Mouse (Mus musculus) stomach, embryonic 16.5 days (tissue): ENCODE data around the gene Asah2. TPM values are rescaled to one million over a fixed set of nuclear protein-coding genes. Genes with fewer than 3 reads are reported as not detected.
A peak's percentile ranks its signal among the peaks of the same experiment; 100 is the strongest.
"Not testable (repeated sequence)": the region's sequence is repeated elsewhere in the genome, so short reads cannot be mapped to it uniquely, and the experiment has no call there.

Source experiments
- ATAC-seq: fragments of 200-750 bp; cut with Nextera tagmentation; 2 replicates; pipeline ENCODE4 v1.8.0; 2017; ENCODE audit warnings: moderate number of reproducible peaks, moderate TSS enrichment; ENCODE audit not compliant: insufficient read depth, low FRiP score
- H3K27ac ChIP-seq: fragments of 300-500 bp; sonication (generic); 2 replicates; pipeline ENCODE4 v1.5.1; 2014; ENCODE audit warnings: low read length
- H3K27me3 ChIP-seq: fragments of 300-500 bp; sonication (generic); 2 replicates; pipeline ENCODE4 v1.6.1; 2014; ENCODE audit warnings: low read length, control low read depth, mixed read lengths; ENCODE audit not compliant: control insufficient read depth, insufficient read depth
- H3K36me3 ChIP-seq: fragments of 300-500 bp; sonication (generic); 2 replicates; pipeline ENCODE4 v1.6.1; 2014; ENCODE audit warnings: low read length; ENCODE audit not compliant: control insufficient read depth, insufficient read depth
- H3K4me1 ChIP-seq: fragments of 300-500 bp; sonication (generic); 2 replicates; pipeline ENCODE4 v1.6.1; 2014; ENCODE audit warnings: low read length, control low read depth, mixed read lengths; ENCODE audit not compliant: control insufficient read depth, insufficient read depth
- H3K4me2 ChIP-seq: fragments of 300-500 bp; sonication (generic); 2 replicates; pipeline ENCODE4 v1.6.1; 2014; ENCODE audit warnings: low read depth, low read length, mixed read lengths
- H3K4me3 ChIP-seq: fragments of 300-500 bp; sonication (generic); replicated peaks from 2 replicates; pipeline ENCODE4 v1.5.1; 2014; ENCODE audit warnings: mild to moderate bottlenecking, low read length
- H3K9ac ChIP-seq: fragments of 300-500 bp; sonication (generic); 2 replicates; pipeline ENCODE4 v1.6.1; 2014; ENCODE audit warnings: low read length
- H3K9me3 ChIP-seq: fragments of 300-500 bp; sonication (generic); replicated peaks from 2 replicates; pipeline ENCODE4 v1.6.1; 2016; ENCODE audit warnings: low read length, control low read depth; ENCODE audit not compliant: control insufficient read depth
- WGBS: fragments of 180-500 bp; shearing (Covaris S2); extraction: QIAGEN DNeasy Blood & Tissue Kit; methylation state at CpG from one replicate; pipeline ENCODE4 v1.1.7; 2014; 5-methylcytosine and 5-hydroxymethylcytosine counted together
- polyA plus RNA-seq: library from polyadenylated mRNA; unstranded; fragments of >200 nt; fragmentation: Nextera tagmentation; extraction: Ambion mirVana; gene quantifications from 2 replicates; pipeline ENCODE4 v1.2.1, GENCODE M21; 2015

Gene Asah2
- polyA plus RNA-seq, 1 experiment from 2014 or later, result 2.4 TPM

DNA sequence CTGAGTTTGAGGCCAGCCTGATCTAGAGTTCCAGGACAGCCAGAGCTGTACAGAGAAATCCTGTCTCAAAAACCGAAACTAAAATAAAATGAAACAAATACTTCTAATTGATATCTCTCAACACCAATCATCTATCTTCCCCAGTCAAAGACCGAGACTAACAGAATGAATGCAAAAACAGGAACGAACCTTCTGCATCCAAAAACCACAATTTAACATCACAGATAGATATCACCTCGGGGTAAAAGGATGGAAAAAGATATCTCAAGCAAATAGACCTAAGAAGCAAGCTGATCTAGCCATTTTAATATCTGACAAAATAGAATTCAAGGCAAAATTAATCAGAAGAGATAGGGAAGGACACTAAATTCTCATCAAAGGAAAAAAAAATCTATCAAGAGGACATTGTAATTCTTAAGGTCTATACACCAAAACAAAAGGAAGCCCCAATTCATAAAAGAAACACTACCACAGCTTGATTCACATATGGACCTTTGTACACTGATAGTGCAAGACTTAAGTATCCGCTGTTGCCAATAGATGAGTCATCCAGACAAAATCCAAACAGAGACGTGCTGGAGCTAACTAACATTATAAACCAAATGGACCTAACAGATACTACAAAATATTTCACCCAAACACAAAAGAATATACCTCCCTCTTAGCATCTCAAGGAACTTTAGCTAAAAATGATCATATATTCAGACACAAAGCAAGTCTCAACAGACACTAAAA, 20.1 kb downstream of the Asah2 start:
- 76% methylated on average over 6 of the region's 6 CpGs for WGBS
- Histone ChIP-seq H3K4me1 (no peaks in the 10 kb centered on the region), H3K4me2 (no peak overlapping the region), H3K27ac (no peak overlapping the region), H3K9me3 (no peaks in the 10 kb centered on the region), H3K36me3 (no peaks in the 10 kb centered on the region), H3K27me3 (no peaks in the 10 kb centered on the region), H3K4me3 (no peak overlapping the region), H3K9ac (no peak overlapping the region)
- ATAC-seq, result no peak

DNA sequence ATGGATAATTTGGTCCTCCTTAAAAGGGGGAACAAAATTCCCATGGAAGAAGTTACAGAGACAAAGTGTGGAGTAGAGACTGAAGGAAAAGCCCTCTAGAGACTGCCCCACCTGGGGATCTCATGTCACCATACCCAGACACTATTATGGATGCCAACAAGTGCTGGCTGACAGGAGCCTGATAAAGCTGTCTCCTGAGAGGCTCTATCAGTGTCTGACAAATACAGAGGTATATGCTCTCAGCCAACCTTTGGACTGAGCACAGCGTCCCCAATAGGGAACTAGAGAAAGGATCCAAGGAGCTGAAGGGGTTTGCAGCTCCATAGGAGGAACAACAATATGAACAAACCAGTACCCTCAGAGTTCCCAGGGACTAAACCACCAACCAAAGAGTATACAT, 23.2 kb downstream of the Asah2 start:
- H3K4me1 ChIP-seq, H3K4me3 ChIP-seq, H3K36me3 ChIP-seq, H3K9ac ChIP-seq, H3K9me3 ChIP-seq, H3K4me2 ChIP-seq, H3K27ac ChIP-seq, ATAC-seq, H3K27me3 ChIP-seq: not testable (repeated sequence)
- WGBS, result 70% methylated on average over 1 of the region's 1 CpGs

DNA sequence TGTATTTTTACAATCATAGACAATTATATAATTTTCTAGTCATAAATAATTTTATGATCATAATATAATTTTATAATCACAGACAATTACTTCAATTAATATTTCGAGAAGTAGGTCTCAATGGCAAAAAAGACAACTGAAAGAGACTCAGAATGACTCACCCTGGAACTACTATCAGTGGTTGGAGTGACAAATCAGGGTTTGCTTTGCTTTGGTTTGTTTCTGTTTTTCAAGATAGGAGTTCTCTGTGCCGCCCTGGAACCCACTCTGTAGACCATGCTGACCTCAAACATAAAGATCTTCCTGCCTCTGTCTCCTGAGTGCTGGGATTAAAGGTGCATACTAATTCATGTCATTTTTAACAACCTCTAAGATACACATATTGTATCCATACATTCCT, 37.7 kb downstream of the Asah2 start:
- ATAC-seq, result no peak

GRCm38 (mm10) chr19:32069598-32069997, 38.4 kb downstream of the Asah2 start:
- no peak overlapping the region for H3K4me3 ChIP-seq
- H3K27me3 ChIP-seq, result no peaks in the 10 kb centered on the region
- peak overlapping the region; percentile 60; the same call in 1 of the 2 replicates for H3K27ac ChIP-seq
- no peaks in the 10 kb centered on the region for H3K9me3 ChIP-seq
- WGBS, result 50% methylated on average over 2 of the region's 2 CpGs
- H3K36me3 ChIP-seq, result no peaks in the 10 kb centered on the region
- peaks cover 7% of the 10 kb centered on the region; the same call in 1 of the 2 replicates for H3K4me1 ChIP-seq
- ATAC-seq, result peak; percentile 78
- no peak overlapping the region for H3K4me2 ChIP-seq
- H3K9ac ChIP-seq, result no peak overlapping the region

More for the DNA sequence above, 37.7 kb downstream of the Asah2 start:
- 67% methylated on average over 2 of the region's 2 CpGs for WGBS
- Histone ChIP-seq H3K4me2 (no peak overlapping the region), H3K36me3 (no peaks in the 10 kb centered on the region), H3K27ac (no peak overlapping the region), H3K4me1 (peaks cover 7% of the 10 kb centered on the region; the same call in 1 of the 2 replicates), H3K9me3 (no peaks in the 10 kb centered on the region), H3K9ac (no peak overlapping the region), H3K27me3 (no peaks in the 10 kb centered on the region), H3K4me3 (no peak overlapping the region)

GRCm38 (mm10) chr19:32067669-32068068, 40.3 kb downstream of the Asah2 start:
- Histone ChIP-seq H3K27me3 (no peaks in the 10 kb centered on the region), H3K4me1 (peaks cover 7% of the 10 kb centered on the region; the same call in 1 of the 2 replicates), H3K4me3 (no peak overlapping the region), H3K4me2 (no peak overlapping the region), H3K36me3 (no peaks in the 10 kb centered on the region), H3K9me3 (no peaks in the 10 kb centered on the region), H3K27ac (no peak overlapping the region), H3K9ac (no peak overlapping the region)
- ATAC-seq, result no peak
- WGBS, result 64% methylated on average over 4 of the region's 4 CpGs

DNA sequence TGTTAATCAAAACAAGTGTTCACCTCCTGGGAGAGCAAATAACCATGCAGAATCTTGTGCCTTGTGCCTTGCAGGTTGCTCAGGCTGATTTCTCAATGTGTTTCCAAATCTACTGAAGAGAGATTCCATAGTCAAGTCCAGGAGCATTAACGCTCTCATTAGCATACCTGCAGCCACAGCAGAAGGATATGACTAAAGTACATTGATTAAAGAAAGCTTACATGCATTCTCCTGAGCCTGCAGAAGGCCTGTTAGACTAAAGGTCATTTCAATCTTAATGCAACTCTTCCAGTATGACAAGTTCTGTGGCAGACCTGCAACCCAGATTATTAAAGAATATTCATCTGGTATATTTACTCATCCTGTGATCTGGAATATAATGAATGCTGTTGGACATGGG, 46.7 kb downstream of the Asah2 start:
- Histone ChIP-seq H3K27me3 (no peaks in the 10 kb centered on the region), H3K4me1 (peaks cover 3% of the 10 kb centered on the region; the same call in 1 of the 2 replicates), H3K9me3 (no peaks in the 10 kb centered on the region), H3K4me2 (no peak overlapping the region), H3K27ac (no peak overlapping the region), H3K36me3 (no peaks in the 10 kb centered on the region), H3K4me3 (no peak overlapping the region), H3K9ac (no peak overlapping the region)
- WGBS, result 63% methylated on average over 1 of the region's 1 CpGs
- no peak for ATAC-seq

DNA sequence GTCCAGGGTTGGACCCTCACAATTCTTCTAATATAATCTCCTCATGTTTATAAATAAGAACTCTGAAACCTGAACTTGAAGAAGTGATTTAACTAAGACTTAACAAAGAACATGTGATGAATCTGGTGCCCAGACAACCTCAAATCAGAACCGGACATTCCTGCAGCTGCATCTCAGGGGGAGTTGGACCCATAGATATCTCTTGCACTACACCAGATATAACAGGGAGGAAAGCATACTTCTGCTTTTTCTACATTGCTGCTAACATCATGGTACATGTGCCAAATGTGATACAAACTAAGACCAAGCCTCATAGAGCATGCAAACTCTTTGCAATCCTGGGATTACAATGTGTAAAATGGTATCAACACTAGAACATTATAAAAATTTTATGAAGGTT, 51.8 kb downstream of the Asah2 start:
- Histone ChIP-seq H3K9ac (no peak overlapping the region), H3K4me1 (no peaks in the 10 kb centered on the region), H3K4me3 (no peak overlapping the region), H3K36me3 (no peaks in the 10 kb centered on the region), H3K27ac (no peak overlapping the region), H3K4me2 (no peak overlapping the region), H3K9me3 (no peaks in the 10 kb centered on the region), H3K27me3 (no peaks in the 10 kb centered on the region)
- no peak for ATAC-seq
- 94% methylated on average over 1 of the region's 1 CpGs for WGBS

DNA sequence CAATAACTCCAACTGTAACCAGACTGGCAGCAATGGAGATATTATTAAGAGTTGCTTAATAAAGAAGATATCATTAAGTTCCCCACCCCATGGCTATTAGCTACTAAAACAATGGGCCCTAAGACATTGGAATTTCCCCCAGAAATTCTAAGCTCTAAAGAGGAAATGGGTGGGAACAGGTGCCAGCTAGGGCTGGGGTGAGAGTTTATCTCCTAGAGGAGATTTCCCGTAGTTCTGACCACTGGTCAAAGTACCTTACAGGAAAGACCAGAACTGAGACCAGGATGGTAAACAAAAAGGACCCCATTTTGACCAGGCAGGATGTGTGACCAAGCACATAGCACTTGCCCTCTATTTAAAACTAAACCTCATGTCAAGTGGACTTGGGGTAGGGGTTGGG, 52.3 kb downstream of the Asah2 start:
- Histone ChIP-seq H3K4me1 (no peaks in the 10 kb centered on the region), H3K36me3 (no peaks in the 10 kb centered on the region), H3K4me3 (no peak overlapping the region), H3K9ac (no peak overlapping the region), H3K27ac (no peak overlapping the region), H3K9me3 (no peaks in the 10 kb centered on the region), H3K27me3 (no peaks in the 10 kb centered on the region), H3K4me2 (no peak overlapping the region)
- no peak for ATAC-seq
- WGBS, result 57% methylated on average over 1 of the region's 1 CpGs

- Histone ChIP-seq H3K27me3 (no peaks in the 10 kb centered on the region), H3K4me2 (no peak overlapping the region), H3K27ac (no peak overlapping the region), H3K9me3 (no peaks in the 10 kb centered on the region), H3K9ac (no peak overlapping the region), H3K36me3 (no peaks in the 10 kb centered on the region), H3K4me3 (no peak overlapping the region), H3K4me1 (no peaks in the 10 kb centered on the region)
- ATAC-seq, result no peak
- 85% methylated on average over 2 of the region's 2 CpGs for WGBS
These were observed 56.8 kb downstream of the Asah2 start for GRCm38 (mm10) chr19:32051251-32051650.
